Mouse (Mus musculus) liver, adult 2 months (tissue): ENCODE data around the gene Dapk2.

Source experiments
- CTCF ChIP-seq: fragments of 200-500 bp; IDR thresholded peaks from 2 replicates; pipeline ENCODE4 v1.5.1; 2011; ENCODE audit warnings: low read depth, low read length, control low read depth
- POLR2A ChIP-seq: fragments of 200-500 bp; IDR thresholded peaks from 2 replicates; pipeline ENCODE4 v1.6.1; 2011; ENCODE audit warnings: low read length, control low read depth; ENCODE audit not compliant: insufficient read depth; ENCODE audit errors: extremely low read depth

- TF ChIP-seq CTCF (no peak), POLR2A (no peak)
Observed at GRCm38 (mm10) chr9:66244079-66244478, 86.1 kb downstream of the Dapk2 start.
